Mouse (Mus musculus) neural tube, embryonic 13.5 days (tissue): ENCODE measurements around the gene Vmn1r178. TPM values are rescaled to one million over a fixed set of nuclear protein-coding genes. Genes with fewer than 3 reads are reported as not detected.
"Not testable (repeated sequence)": the region's sequence is repeated elsewhere in the genome, so short reads cannot be mapped to it uniquely, and the experiment has no call there.

ENCODE experiments used
- ATAC-seq: fragments of 200-750 bp; cut with Nextera tagmentation; 2 replicates; pipeline ENCODE4 v1.8.0; 2017; ENCODE audit warnings: low read depth, mild to moderate bottlenecking, moderate TSS enrichment, moderate library complexity
- H3K27ac ChIP-seq: fragments of 300-500 bp; sonication (generic); replicated peaks from 2 replicates; pipeline ENCODE4 v1.5.1; 2015; ENCODE audit warnings: moderate library complexity, mild to moderate bottlenecking, inconsistent platforms
- H3K27me3 ChIP-seq: fragments of 300-500 bp; sonication (generic); 2 replicates; pipeline ENCODE4 v1.6.1; 2015; ENCODE audit warnings: mild to moderate bottlenecking, inconsistent platforms
- H3K36me3 ChIP-seq: fragments of 300-500 bp; sonication (generic); 2 replicates; pipeline ENCODE4 v1.6.1; 2015; ENCODE audit warnings: mild to moderate bottlenecking, inconsistent platforms
- H3K4me1 ChIP-seq: fragments of 300-500 bp; sonication (generic); replicated peaks from 2 replicates; pipeline ENCODE4 v1.6.1; 2015; ENCODE audit warnings: inconsistent platforms
- H3K4me2 ChIP-seq: fragments of 300-500 bp; sonication (generic); 2 replicates; pipeline ENCODE4 v1.6.1; 2015; ENCODE audit warnings: inconsistent platforms, mild to moderate bottlenecking, moderate library complexity
- H3K4me3 ChIP-seq: fragments of 300-500 bp; sonication (generic); 2 replicates; pipeline ENCODE4 v1.5.1; 2015; ENCODE audit warnings: mild to moderate bottlenecking, inconsistent platforms
- H3K9ac ChIP-seq: fragments of 300-500 bp; sonication (generic); 2 replicates; pipeline ENCODE4 v1.6.1; 2015; ENCODE audit warnings: moderate library complexity, mild to moderate bottlenecking, inconsistent platforms
- H3K9me3 ChIP-seq: fragments of 300-500 bp; sonication (generic); 2 replicates; pipeline ENCODE4 v1.6.1; 2016; ENCODE audit warnings: inconsistent platforms
- WGBS: fragments of 180-500 bp; shearing (Covaris S2); methylation state at CpG from one replicate; pipeline ENCODE4 v1.1.7; 2015; 5-methylcytosine and 5-hydroxymethylcytosine counted together
- polyA plus RNA-seq: library from polyadenylated mRNA; unstranded; fragments of >200 nt; fragmentation: Nextera tagmentation; extraction: Ambion mirVana; gene quantifications from 2 replicates; pipeline ENCODE4 v1.2.1, GENCODE M21; 2015

Vmn1r178 gene
- not detected in 2 replicates for polyA plus RNA-seq

DNA sequence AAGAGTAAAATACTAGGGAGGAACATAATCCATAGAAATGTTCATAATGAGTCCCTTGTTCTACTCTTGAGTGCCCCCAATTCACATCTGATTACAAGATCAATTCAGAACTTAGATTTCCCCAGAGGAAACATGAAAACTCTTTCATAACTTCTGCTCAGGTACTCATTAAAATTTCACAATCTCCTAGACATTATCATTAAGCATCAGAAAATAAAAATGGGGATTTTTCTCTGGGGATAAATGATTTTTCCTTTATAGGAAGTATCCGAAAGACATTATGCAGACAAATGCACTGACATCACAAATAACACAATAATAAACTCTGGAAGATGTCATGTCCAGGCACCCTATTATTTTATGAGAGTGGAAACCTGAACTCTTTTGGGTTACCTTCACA is at the start of gene Vmn1r178:
TSS of gene Vmn1r178 (plus strand) at position 301 of the 400 bp plus-strand sequence.
- 88% methylated on average over 1 of the region's 1 CpGs for WGBS
- ATAC-seq = no peak

DNA sequence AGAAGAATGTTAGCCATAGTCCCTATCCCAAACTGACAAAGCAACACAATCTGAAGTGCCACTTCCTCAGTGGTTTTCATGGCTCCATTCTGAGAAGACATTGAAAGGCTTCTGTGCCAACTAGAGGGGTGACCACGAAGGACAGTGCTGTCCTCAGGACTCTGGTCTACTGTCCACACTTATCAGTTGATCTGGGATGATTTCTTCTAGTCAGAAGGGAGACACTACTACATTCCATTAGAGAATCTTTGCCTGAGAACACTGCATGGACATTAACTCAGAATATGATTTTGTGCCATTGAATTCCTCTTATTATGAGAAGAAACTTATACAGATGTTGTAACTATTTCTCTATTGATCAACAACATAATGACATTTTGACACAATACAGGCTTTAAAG is 25.5 kb upstream of the Vmn1r178 start, which contains the start of gene Vmn1r177:
TSS of gene Vmn1r177 (minus strand) at position 101 of the 400 bp plus-strand sequence.
- H3K9ac ChIP-seq, ATAC-seq, H3K36me3 ChIP-seq, H3K4me3 ChIP-seq, H3K27ac ChIP-seq, H3K27me3 ChIP-seq, H3K4me2 ChIP-seq, H3K4me1 ChIP-seq: not testable (repeated sequence)
- WGBS = 40% methylated on average over 1 of the region's 1 CpGs
- peaks cover 14% of the 10 kb centered on the region; the same call in 1 of the 2 replicates for H3K9me3 ChIP-seq

More for the DNA sequence above, at the start of gene Vmn1r178:
- H3K4me1 ChIP-seq = no peaks in the 10 kb centered on the region
- no peak within 1 kb of the TSS for H3K4me3 ChIP-seq
- no peaks in the 10 kb centered on the region for H3K27me3 ChIP-seq
- no peaks in the 10 kb centered on the region for H3K36me3 ChIP-seq
- no peak within 1 kb of the TSS for H3K27ac ChIP-seq
- no peak within 1 kb of the TSS for H3K9ac ChIP-seq
- H3K9me3 ChIP-seq = peaks cover 31% of the 10 kb centered on the region
- H3K4me2 ChIP-seq = no peak within 1 kb of the TSS

DNA sequence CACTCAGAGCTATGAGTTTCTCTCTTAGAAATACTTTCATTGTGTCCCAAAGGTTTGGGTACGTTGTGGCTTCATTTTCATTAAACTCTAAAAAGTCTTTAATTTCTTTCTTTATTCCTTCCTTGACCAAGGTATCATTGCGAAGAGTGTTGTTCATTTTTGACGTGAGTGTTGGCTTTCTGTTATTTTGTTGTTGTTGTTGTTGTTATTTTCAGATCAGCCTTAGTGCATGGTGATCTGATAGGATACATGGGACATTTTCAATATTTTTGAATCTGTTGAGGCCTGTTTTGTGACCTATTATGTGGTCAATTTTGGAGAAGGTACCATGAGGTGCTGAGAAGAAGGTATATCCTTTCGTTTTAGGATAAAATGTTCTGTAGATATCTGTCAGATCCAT is 14.9 kb upstream of the Vmn1r178 start:
- H3K4me2 ChIP-seq, H3K36me3 ChIP-seq, H3K9me3 ChIP-seq, ATAC-seq, H3K27ac ChIP-seq, H3K9ac ChIP-seq, H3K4me3 ChIP-seq, H3K27me3 ChIP-seq, H3K4me1 ChIP-seq: not testable (repeated sequence)
- 74% methylated on average over 4 of the region's 4 CpGs for WGBS

DNA sequence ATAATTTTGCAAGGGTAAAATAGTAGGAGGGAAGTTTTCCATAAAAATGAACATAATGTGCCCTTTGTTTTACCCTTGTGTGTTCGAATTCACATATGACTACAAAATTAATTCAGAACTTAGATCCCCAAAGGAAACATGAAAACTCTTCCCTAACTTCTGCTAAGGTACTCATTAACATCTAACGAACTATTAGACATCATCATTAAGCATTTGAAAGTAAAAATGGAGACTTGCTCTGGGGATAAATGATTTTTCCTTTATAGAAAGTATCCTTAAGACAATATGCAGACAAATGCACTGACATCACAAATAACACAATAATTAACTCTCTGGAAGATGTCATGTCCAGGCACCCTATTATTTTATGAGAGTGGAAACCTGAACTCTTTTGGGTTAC is 34.9 kb downstream of the Vmn1r178 start, which contains the start of gene Vmn1r179:
TSS of gene Vmn1r179 (plus strand) at position 301 of the 400 bp plus-strand sequence.
- Histone ChIP-seq H3K36me3 (no peaks in the 10 kb centered on the region), H3K4me1 (no peaks in the 10 kb centered on the region), H3K4me3 (no peak within 1 kb of the TSS), H3K27me3 (no peaks in the 10 kb centered on the region), H3K4me2 (no peak within 1 kb of the TSS), H3K27ac (no peak within 1 kb of the TSS), H3K9me3 (peaks cover 29% of the 10 kb centered on the region), H3K9ac (no peak within 1 kb of the TSS)
- WGBS = 50% methylated on average over 2 of the region's 2 CpGs
- no peak for ATAC-seq

Other genes with a start within 250 kb of the Vmn1r178 start
- not detected in 2 replicates for gene Vmn1r172, start 233.7 kb upstream of the Vmn1r178 start, polyA plus RNA-seq
- not detected in 2 replicates for gene Vmn1r173, start 191.3 kb upstream of the Vmn1r178 start, polyA plus RNA-seq
- not detected in 2 replicates for gene Vmn1r174, start 139.7 kb upstream of the Vmn1r178 start, polyA plus RNA-seq
- gene Vmn1r175, start 81.4 kb upstream of the Vmn1r178 start, polyA plus RNA-seq = not detected in 2 replicates
- not detected in 2 replicates for gene Vmn1r176, start 54.6 kb upstream of the Vmn1r178 start, polyA plus RNA-seq
- gene Vmn1r177, start 25.6 kb upstream of the Vmn1r178 start, polyA plus RNA-seq = not detected in 2 replicates
- not detected in 2 replicates for gene Vmn1r179, start 35.0 kb downstream of the Vmn1r178 start, polyA plus RNA-seq
- not detected in 2 replicates for gene Vmn1r180, start 58.6 kb downstream of the Vmn1r178 start, polyA plus RNA-seq
- gene Vmn1r181, start 82.6 kb downstream of the Vmn1r178 start, polyA plus RNA-seq = not detected in 2 replicates
- not detected in 2 replicates for gene V1rd19, start 109.7 kb downstream of the Vmn1r178 start, polyA plus RNA-seq
- gene Vmn1r183, start 161.2 kb downstream of the Vmn1r178 start, polyA plus RNA-seq = not detected in 2 replicates
- gene Zfp180, start 189.9 kb downstream of the Vmn1r178 start, polyA plus RNA-seq = 29.9 and 34.7 TPM in 2 replicates
- 9.6 and 10.2 TPM in 2 replicates for gene Zfp112, start 220.3 kb downstream of the Vmn1r178 start, polyA plus RNA-seq
- 18.4 and 21.4 TPM in 2 replicates for gene Zfp235, start 242.2 kb downstream of the Vmn1r178 start, polyA plus RNA-seq